Mouse (Mus musculus) ovary, postnatal 14 days (tissue): ENCODE data around the gene Ntng1.
A peak's percentile ranks its signal among the peaks of the same experiment; 100 is the strongest.

Experiments
- DNase-seq: peaks from one replicate; pipeline ENCODE4 v3.0.0; 2022; ENCODE audit warnings: low spot score

Gene Ntng1

GRCm38 (mm10) chr3:109918996-109919395 lies 224.8 kb downstream of the Ntng1 start:
- DNase-seq = no peak

GRCm38 (mm10) chr3:109917926-109918694 lies 225.7 kb downstream of the Ntng1 start:
- no peak for DNase-seq

DNA sequence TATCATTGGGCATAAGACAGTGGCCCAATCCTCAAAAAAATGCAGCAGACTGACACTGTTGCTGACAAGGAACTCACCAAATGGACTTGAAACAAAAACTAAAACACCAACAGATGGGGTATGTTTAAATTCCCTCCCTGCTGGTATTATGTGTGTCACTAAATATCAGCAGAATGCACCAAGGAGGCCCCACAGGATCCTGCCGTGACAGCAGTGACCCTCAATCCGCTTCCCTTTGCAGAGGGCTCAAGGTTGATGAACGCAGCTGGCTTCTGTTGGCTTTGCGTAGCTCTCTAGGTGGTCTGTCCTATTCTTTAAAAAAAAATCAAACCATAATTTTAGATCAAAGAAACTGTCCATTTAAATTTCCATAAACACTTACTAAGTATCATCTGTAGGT lies 226.7 kb downstream of the Ntng1 start:
- DNase-seq = no peak

GRCm38 (mm10) chr3:109914226-109914625 lies 229.6 kb downstream of the Ntng1 start:
- DNase-seq = no peak

- no peak for DNase-seq
Observed at GRCm38 (mm10) chr3:109890600-109890999, 253.2 kb downstream of the Ntng1 start.

- DNase-seq = no peak
Observed at GRCm38 (mm10) chr3:109885672-109886071, 258.1 kb downstream of the Ntng1 start.

DNA sequence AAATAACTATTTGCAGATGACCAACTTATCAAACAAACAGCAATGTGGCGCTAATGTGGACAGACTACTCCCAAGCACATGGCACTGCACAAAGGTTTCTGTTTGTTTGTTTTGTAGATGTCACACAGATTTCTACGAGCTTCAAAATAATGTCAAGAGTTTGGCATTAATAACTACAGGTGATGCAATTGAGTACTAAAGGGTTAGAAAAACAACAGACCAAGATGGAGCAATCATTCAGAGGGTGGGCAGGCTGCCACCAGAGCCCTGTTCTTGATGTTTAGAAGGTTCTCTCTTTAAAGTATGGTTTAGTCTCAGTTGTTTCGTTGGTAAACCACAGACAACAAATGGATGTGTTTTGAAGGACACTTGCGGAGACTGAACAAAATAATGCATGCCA lies 264.8 kb downstream of the Ntng1 start:
- DNase-seq = no peak

GRCm38 (mm10) chr3:109871986-109872385 lies 271.8 kb downstream of the Ntng1 start:
- DNase-seq = no peak

GRCm38 (mm10) chr3:109858276-109858675 lies 285.5 kb downstream of the Ntng1 start:
- DNase-seq = no peak

DNA sequence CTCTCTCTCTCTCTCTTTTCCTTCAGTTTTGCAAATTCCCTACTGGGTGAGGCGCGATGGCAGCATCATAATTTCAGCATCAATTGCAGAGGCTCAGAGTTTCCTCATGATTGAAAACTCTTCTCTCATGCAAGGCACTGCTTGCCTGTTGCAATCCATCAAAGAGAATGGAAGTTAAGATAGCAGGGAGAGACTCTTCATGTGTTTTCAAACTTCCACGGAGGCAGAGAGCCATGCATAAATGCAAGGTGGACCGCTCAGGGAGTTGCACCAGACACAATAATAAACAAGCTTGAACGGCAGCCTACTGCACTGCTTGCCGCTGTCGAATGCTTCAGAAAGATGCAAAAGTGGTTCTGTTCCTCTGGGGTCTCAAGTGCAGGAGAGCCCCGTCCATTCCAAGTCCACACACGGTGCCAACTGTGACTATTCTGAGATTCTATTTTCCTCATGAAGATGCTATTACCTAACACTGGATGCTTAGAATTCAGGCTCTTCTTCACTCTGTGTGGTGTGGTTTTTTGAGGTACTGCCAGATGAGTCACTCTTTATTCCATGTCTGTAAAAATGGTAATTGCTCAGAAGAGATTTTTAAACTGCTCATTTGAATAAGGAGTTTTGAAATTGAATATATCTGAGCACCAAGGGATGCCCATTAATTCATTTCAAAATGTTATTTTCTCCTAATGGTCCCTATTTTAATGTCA lies 289.2 kb downstream of the Ntng1 start:
- no peak for DNase-seq

DNA sequence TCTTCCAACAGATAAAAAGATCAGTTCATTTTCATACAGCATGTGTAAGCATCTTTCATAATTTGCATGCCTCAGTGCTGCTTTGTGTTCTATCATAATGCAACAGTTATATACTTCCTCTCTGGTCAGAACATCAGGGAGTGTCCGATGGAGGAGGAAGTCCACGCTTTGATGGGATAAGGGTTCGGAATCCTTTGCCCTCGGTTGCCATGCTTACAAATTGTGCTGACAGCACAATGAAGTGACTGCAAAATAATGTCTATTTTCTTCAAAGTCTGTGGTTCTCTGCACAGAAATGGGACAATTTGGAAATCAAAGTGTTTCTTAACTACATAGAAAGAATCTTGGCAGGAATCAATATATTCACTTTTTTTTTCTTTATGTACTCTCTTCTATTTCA lies 297.2 kb downstream of the Ntng1 start:
- no peak for DNase-seq

- no peak for DNase-seq
Observed at GRCm38 (mm10) chr3:109825806-109826205, 318.0 kb downstream of the Ntng1 start.

DNA sequence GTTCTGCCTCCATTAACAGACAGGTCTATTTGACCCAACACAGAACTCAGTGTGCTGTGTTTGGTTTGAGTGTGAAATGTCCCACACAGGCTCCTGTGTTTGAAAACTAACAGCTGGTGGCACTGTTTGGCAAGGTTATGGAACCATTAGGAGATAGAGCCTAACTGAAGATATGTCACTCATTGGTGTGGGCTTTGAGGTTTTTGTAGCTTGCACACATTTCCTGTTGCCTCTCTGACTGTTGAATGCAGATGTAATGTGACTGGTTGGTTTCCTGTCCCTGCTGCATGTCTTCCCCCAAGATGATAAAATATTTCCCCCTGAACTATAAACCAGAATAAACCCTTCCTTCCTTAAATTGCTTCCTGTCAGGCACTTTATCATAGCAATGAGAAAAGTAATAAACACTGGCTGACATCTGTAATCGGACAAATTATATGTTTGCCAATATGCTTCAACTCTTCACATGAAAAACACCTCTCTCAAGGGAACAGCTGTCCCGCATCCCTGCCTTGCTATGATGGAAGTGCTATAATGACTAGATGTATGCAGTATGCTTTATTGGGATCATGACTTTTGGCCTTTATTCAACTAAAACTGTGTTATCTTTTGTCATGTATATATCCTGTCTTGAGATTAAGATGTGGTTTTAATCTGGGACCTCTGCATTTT lies 320.9 kb downstream of the Ntng1 start:
- DNase-seq = no peak

DNA sequence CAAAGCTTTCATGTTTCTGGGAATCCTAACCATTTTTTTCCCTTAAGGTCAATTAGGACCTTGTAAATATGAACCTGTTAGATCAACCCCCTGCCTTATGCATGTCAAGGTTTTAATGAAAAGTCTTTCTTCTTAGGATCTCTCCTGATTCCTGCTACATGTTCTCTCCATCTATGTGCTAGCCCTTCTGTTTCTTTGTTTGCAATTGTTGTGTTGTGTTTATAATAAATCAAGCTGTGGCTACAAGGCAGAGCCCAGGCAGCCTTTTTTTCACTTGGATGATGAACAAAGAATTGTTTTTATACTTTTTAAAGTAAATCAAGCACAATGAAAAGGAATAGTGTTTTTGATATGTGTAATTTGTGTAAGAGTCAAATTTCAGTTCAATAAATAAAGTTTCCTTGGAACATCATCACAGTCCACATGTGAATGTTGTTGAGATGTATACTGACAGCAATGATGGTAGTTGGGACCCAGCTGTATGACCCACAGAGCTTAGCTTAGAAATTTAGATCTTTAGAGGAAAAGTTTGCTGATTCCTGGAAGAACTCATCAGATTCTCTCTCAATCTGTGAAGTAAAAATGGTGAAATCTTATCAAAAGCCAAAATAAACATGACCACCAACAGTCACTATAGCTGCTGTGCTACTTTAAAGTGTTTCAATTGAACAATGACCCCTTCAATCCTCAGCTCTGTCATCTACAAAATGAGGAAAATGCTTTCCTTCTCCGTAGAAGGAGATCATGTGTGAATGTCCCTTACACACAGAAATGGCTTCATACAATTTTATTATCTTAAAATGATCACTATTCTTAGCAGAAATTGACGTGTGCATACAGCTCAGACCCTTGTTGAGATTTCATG lies 324.8 kb downstream of the Ntng1 start:
- DNase-seq = no peak

GRCm38 (mm10) chr3:109809065-109809464 lies 334.7 kb downstream of the Ntng1 start:
- DNase-seq = no peak

DNA sequence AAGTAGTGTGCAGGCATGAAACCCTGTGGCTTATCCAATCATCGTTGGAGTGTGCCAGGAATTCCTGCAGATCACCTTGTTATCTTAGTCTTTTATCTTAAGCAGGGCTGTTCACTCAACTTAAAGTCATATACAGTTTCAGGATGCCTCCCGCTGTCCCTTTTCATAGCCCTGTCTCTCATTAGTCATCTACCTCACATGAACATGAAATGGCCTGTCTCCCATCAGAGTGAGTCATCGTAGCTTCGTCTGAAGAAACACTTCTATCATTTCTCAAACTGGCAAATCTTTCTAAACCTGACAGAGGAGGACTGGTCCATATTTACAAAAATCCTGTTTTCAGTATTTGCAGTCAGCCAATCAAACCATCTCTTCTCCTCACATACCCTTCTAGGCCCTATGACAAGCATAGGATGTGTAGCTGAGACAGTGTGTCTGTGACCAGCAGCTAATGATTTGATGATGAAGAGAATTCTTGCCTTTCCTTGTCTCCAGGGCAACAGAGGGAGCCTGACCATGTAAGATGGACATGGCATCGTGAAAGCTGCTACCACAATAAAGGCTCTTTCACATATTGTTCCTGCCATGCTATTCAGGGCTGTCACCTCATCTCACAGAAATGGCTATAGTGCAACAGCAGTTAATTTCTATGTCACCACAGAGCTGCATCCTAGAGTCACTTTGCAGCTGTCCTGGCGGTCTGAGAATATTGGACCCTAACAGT lies 336.4 kb downstream of the Ntng1 start:
- no peak for DNase-seq

DNA sequence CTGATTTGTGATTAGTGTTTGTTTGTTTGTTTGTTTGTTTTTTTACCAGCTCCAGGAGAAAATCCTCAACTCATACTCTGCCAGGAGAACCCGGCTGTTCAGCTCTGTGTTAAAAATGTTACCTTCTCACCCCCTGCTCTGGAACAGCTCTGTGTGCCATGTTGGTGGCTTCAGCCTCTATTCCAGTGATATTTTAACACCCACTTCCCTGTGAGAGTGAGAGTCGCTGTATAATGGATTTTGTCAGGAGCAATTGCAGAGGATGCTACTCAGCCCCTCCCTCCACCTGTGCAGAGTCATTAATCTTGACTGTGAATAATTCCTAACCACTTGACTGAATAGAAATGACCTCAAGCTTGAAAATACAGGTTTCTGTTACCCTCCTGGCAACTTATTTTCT lies 339.7 kb downstream of the Ntng1 start:
- no peak for DNase-seq

DNA sequence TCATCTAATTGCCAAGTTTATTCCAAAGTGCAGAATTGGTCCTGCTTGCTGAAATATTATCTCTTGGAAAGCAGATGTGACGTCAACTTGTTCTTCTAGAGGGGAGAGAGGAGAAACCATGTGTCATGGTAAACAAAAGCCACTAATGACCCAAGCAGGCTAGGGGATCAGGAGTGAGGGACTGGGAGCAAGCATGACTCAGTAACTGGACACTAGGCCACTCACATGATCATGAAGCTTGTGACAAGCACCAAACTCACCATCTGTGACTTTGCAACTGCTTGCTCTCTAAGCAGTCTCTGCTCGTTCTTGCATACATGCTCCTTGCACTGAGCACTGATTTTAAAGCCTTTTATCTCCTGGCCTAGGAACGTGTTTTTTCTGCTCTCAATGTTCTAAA lies 340.2 kb downstream of the Ntng1 start:
- no peak for DNase-seq

GRCm38 (mm10) chr3:109797354-109797753 lies 346.5 kb downstream of the Ntng1 start:
- no peak for DNase-seq

DNA sequence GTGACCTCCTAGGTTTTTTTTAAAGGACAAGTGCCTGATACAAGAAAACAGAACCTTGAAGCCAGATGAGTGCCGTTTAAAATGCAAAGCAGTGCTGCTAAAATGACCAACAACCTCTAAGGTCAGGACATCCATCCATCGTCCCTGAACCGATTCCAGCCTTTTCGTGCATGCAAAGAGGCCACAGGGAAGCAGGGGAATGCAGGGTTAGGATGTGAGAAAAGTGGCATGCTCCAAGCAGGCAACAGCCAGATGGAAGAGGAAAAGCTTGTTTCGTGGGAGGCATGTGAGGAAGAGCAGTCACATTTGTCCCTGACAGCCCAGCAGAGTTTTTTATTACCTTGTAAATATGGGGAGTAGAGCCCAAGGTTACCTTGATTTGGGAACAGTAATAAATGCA lies 360.6 kb downstream of the Ntng1 start:
- no peak for DNase-seq

- DNase-seq = peak; percentile 13
Observed at GRCm38 (mm10) chr3:109782289-109782951, 361.4 kb downstream of the Ntng1 start.
